Mouse (Mus musculus) v-Abl transformed pro-B cells (cell line): Measurements from ENCODE around the gene Foxp1.

ENCODE experiments used
- in situ Hi-C, 2 experiments: fragments of 400-800 bp; cut with MboI; formaldehyde crosslinking; loops; one replicate each; pipeline ENCODE4 v1.15.1; 2025; ENCODE audit not compliant: unreplicated experiment in 2 of 2

The Foxp1 gene

DNA sequence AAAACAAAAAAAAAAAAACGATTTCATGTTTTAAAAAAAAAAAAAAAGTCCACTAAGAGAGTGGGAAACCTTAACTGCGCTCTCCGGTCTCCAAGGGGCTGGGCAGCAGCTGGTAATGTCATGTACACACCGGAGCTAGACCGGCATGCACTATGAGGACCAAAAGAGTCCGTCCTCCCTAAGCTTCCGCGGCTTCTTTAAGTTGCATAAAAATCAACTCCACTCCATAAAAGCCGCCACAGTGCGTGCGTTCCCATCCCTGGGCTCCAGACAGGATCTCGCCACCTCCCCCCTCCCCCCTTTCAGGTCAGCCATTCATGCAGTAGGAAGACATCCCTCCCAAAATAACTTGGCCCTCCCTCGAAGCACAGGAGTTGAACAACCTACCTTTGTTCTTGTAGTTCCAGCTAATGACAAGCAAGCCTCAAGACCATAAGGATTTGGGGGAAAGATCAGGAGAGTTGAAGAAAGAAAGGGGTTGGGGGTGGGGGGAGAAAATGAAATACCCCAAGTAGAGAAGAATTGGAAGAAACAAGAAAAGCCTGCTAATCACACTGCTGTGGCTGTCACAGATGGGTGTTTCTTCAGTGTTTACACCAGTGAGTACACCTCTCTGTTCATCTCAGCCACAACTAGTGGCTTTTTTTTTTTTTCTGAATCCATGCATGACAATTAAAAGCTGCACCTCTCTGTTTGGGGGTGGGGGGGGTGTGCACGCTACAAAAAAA lies 318.3 kb downstream of the Foxp1 start:
- in situ Hi-C loops, result no loop called here

GRCm38 (mm10) chr6:99203231-99203630 lies 319.3 kb downstream of the Foxp1 start:
- in situ Hi-C loops, result no loop called here

GRCm38 (mm10) chr6:99202781-99203180 lies 319.7 kb downstream of the Foxp1 start:
- in situ Hi-C loops, result no loop called here

DNA sequence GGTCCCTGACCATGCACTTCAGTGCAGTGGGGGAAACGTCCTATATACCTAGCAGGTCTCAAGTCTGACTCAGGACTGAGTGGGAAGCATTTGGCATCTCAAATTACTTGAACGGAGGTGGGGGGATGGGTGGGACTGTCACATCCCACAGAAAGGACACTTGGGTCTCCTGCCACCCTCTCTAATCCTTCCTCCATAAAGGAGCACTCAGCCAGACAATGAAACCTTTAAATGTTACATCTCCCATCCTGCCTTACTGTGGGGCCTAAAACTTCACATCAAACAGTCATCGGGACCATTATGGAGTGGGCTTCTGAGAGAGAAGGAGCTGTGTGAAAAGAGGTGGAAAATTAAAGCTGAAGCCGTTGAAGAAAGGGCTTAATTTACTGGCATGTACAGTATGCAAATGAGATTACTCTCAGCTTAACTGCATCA lies 321.2 kb downstream of the Foxp1 start:
- in situ Hi-C loops, result no loop called here

DNA sequence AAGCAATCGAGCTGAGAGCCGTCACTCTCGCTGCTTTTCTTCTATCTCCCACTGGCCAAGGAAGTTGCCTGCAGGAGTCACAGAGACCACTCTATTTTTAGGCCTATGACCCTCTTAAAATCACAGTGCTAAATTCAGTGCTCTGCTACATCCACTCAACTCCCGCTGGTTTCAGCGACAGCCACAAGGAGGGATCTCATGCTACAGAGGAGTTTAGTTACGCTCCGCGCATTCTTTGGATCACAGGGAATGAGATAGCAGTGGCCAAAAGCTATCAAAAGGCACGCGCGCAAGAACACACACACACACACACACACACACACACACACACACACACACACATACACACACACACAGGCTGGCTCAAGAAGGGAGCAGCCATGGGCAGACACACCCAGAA lies 321.9 kb downstream of the Foxp1 start:
- in situ Hi-C loops, result no loop called here

- in situ Hi-C loops, result no loop called here
These were observed 323.2 kb downstream of the Foxp1 start for GRCm38 (mm10) chr6:99199277-99199676.

DNA sequence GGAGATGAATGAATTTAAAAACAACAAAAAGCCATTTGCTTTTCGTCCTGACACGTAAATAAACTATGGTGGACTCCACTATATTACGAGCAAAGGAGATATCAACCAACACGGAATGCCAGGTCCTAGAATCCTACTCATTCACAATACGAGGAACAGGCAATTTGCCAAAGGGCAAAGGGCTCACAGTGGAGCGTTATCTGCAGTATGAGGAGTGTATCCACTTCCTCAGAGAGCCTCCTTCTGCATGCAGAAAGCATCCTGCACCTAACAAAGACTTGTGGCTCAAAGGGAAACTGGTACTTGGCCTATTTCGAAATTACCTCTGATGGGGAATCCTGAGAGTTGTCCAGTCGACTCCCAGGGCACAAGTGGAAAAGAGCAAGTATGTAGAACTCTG lies 328.8 kb downstream of the Foxp1 start:
- in situ Hi-C loops, result no loop called here

DNA sequence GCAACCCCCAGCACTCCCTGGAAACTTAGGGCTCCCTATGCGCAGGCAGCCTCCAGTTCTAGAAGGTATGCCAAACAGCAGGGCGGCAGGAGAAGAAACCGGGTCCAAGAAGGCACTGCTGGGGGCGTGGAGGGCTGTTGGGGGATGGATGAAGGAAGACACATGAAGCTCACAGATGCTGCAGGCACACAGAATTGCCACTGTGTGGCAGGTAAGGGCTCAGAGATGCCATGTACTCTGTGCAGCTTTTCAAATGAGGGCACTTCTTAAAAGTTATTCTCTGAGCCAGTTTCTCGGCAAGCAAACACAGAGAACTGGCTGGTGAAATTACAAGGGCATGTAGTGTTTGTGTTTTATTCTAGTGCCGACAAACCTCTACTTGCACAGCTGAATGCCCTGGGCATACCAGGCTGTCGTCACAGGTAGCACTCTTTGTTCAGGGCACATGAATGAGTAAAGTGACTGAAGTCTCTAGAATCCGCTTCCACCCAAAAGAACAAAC lies 330.8 kb downstream of the Foxp1 start:
- in situ Hi-C loops, result no loop called here

GRCm38 (mm10) chr6:99191041-99191635 lies 331.4 kb downstream of the Foxp1 start:
- in situ Hi-C loops, result no loop called here

- in situ Hi-C loops, result no loop called here
These were observed 332.6 kb downstream of the Foxp1 start for GRCm38 (mm10) chr6:99189967-99190366.

GRCm38 (mm10) chr6:99188366-99189216 lies 333.9 kb downstream of the Foxp1 start:
- in situ Hi-C loops, result no loop called here

- in situ Hi-C loops, result no loop called here
These were observed 334.6 kb downstream of the Foxp1 start for GRCm38 (mm10) chr6:99187914-99188313.

DNA sequence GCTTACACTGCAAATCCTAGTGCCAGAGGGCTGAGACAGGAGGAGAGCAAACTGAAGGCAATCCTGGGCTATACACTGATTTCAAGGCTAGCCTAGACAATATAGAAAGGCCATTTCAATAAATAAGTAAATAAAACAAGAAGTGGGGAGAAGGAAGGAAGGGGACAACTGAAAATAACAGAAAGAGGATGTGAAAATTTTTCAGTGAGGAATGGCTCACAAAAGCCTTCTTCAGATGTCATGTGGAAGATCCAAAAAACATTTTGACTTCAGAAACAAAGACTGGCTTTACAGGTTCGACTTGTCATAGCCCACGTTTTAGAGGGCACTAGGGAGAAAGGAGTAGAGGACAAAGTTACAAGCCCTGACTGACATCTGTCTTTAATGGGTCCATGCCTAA lies 335.1 kb downstream of the Foxp1 start:
- in situ Hi-C loops, result no loop called here

- in situ Hi-C loops, result no loop called here
These were observed 336.0 kb downstream of the Foxp1 start for GRCm38 (mm10) chr6:99186569-99186968.

- in situ Hi-C loops, result no loop called here
These were observed 336.7 kb downstream of the Foxp1 start for GRCm38 (mm10) chr6:99185797-99186196.

DNA sequence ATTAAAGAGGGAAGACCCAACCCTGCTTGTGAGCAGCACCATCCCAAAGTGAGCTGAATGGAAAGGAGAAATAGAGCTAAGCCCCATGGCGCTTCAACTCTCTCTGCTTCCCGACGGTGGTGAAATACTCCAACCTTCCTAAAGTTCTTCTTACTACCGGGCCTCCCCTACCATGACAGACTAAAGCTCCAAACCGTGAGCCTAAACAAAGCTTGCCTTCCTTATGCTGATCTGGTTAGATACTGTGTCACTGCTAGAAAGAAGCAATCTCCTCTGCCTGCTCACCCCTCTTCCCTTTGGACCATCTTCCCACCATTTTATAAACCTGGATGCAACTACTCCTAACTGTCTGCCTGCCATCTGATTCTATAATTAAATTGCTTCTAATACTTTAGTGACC lies 338.5 kb downstream of the Foxp1 start:
- in situ Hi-C loops, result no loop called here

- in situ Hi-C loops, result no loop called here
These were observed 339.7 kb downstream of the Foxp1 start for GRCm38 (mm10) chr6:99182777-99183176.

DNA sequence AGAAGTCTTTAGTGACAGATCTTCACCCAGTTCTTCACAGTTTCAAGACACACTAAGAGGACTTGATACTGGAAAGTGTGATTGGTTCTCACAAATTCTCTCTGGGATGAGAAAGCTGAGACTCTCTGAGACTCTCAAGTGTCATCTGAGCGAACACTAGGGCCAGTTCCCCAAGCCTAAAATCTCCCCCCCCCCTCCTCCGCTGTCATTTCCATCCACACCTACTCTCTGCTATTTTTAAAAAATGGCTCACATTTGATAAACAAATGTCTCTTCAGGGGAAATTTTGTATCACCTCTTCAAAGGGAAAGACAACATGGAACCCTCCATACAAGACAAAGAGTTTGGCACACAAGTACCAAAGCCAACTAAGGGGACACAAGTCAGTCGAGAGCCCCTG lies 346.3 kb downstream of the Foxp1 start:
- in situ Hi-C loops, result no loop called here

DNA sequence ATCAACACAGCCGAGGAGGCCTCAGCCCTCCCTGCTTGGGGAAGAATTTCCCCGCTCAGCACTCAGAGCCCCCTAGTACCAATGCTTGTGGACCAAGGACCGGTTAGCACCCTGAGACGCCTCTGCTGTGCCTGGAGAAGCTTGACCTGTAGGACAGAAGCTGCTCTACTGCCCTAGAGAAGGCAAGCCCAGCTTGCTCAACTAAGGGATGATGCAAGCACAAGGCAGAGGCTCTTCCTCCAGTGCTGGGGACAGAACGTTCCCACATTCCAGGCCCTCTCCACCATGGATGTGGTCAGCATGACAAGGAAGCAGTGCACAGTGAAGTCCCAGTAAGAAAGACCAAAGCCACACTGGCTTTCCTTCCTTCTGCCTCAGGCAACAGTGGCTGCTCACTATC lies 347.1 kb downstream of the Foxp1 start:
- in situ Hi-C loops, result no loop called here

DNA sequence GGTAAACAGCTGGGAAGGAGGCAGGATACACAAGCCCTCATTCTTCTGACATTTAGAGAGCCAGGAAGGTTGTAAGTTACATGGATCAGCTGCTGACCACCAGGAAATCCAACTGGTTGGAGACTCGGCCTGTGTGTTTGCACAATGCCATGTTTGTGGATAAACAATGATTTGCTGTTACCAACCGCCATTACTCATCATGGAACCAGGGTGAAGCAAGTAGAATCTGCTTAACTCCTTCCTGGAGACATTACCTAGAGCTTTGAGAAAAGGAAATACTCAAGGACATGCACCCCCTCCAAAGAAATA lies 348.7 kb downstream of the Foxp1 start:
- in situ Hi-C loops, result no loop called here

DNA sequence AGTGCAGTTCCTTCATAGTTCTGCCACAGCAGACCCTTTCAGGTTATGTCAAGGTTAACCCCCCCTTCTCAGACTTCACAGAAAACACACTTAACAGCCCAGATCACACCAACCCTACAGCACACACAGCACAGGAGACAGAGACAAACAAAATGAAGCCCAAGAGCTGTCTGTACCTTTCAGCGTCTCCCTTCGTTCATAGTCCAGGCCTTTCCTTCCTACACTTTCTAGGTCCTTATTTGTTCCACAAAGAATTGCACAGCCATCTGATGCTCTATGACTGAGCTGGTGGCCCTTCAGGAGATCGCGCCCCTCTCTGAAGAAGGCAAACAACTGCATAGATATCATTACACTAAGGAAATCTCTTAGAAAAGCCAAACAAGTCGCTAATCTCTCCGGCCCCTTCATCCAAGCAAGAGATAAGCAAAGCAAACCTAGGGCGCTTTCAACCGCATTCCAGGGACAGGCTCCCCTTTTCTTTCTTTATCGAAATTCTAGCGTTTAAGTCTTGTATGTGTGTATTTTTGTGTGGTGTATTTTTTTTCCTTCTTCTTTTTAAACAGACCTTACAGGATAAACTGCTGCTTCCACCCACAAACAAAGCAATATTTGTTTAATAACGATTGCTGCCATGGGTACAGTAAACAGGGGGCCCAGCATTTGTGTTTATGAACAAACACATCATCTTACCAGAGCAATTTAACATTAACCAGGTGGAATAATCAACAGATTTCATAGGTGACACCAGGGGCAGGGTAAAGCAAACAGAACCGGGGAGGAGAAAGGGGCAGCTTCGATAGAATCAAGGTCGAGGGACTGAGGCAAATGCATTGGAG lies 349.2 kb downstream of the Foxp1 start:
- in situ Hi-C loops, result no loop called here
